Mouse (Mus musculus) B cell, adult 2 months (primary cell): ENCODE measurements around the gene Chrne.

Experiments used
- DNase-seq, 2 experiments: peaks; one replicate each; pipeline ENCODE4 v3.0.0; 2022

Gene Chrne

GRCm38 (mm10) chr11:70651391-70651790 is 32.4 kb upstream of the Chrne start:
- DNase-seq: no peak

GRCm38 (mm10) chr11:70650322-70651175 is 31.5 kb upstream of the Chrne start:
- DNase-seq: peak; percentile 69 to 71

GRCm38 (mm10) chr11:70649185-70649734 is 30.2 kb upstream of the Chrne start:
- no peak for DNase-seq

GRCm38 (mm10) chr11:70648512-70648911 is 29.5 kb upstream of the Chrne start:
- no peak for DNase-seq

GRCm38 (mm10) chr11:70647716-70648420 is 28.9 kb upstream of the Chrne start:
- DNase-seq: peak; percentile 35 to 43

GRCm38 (mm10) chr11:70646691-70647650 is 28.0 kb upstream of the Chrne start, which contains the start of the genes Rnf167 and Slc25a11:
TSS of gene Rnf167 (plus strand) at chr11:70647235.
TSS of gene Slc25a11 (minus strand) at chr11:70647479.
- peak; percentile 93 to 94 for DNase-seq

- no peak for DNase-seq
Observed at GRCm38 (mm10) chr11:70646259-70646555, 27.2 kb upstream of the Chrne start.

GRCm38 (mm10) chr11:70645461-70646258 is 26.6 kb upstream of the Chrne start:
- DNase-seq: no peak

GRCm38 (mm10) chr11:70644564-70645103 is 25.6 kb upstream of the Chrne start:
- DNase-seq: no peak

- DNase-seq: no peak
Observed at GRCm38 (mm10) chr11:70643051-70643450, 24.0 kb upstream of the Chrne start.

GRCm38 (mm10) chr11:70641241-70641640 is 22.2 kb upstream of the Chrne start:
- no peak for DNase-seq

- DNase-seq: no peak
Observed at GRCm38 (mm10) chr11:70639976-70640375, 21.0 kb upstream of the Chrne start.

GRCm38 (mm10) chr11:70638714-70639278 is 19.8 kb upstream of the Chrne start, which contains the start of gene Gp1ba:
TSS of gene Gp1ba (plus strand) at chr11:70639122.
- DNase-seq: no peak

- DNase-seq: no peak
Observed at GRCm38 (mm10) chr11:70638293-70638692, 19.3 kb upstream of the Chrne start.

GRCm38 (mm10) chr11:70637764-70638163 is 18.7 kb upstream of the Chrne start:
- DNase-seq: no peak

- no peak for DNase-seq
Observed at GRCm38 (mm10) chr11:70635601-70636000, 16.6 kb upstream of the Chrne start.

- DNase-seq: no peak
Observed at GRCm38 (mm10) chr11:70630129-70630528, 11.1 kb upstream of the Chrne start.

GRCm38 (mm10) chr11:70629557-70629956 is 10.5 kb upstream of the Chrne start:
- peak; percentile 54 to 64 for DNase-seq

GRCm38 (mm10) chr11:70628431-70628830 is 9.4 kb upstream of the Chrne start:
- no peak for DNase-seq

GRCm38 (mm10) chr11:70626877-70627276 is 7.9 kb upstream of the Chrne start:
- DNase-seq: no peak

GRCm38 (mm10) chr11:70625473-70625872 is 6.5 kb upstream of the Chrne start:
- DNase-seq: peak; percentile 76 to 80
